Mouse (Mus musculus): ENCODE measurements around the gene Hoxd4.

DNA sequence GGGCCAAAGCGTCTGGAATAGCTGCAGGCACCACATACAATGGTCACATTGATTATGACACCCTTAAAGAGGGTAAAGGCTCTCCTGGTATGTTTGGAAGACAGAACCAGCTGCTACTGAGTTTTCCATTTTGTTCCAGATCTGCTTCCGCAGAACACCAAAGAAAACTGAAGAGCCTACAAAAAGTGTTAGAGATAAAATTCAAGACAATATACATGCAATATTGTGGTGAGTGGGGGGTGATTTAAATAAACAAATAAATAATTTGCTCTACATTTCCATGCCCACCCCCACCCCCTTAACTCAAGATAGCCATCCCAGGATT is 27.7 kb downstream of the Hoxd4 start:
- no peak for TF ChIP-seq POLR2A (IDR thresholded peaks at IDR 0.05; ENCODE audit: insufficient read depth, low read depth, low read length)
- no peak for TF ChIP-seq CTCF (IDR thresholded peaks at IDR 0.05; ENCODE audit: insufficient read depth, low read depth, low read length)

Measured in olfactory bulb, adult 2 months (tissue).